ENCODE assay signal across 12 mouse cellular contexts in the genomic region with DNA sequence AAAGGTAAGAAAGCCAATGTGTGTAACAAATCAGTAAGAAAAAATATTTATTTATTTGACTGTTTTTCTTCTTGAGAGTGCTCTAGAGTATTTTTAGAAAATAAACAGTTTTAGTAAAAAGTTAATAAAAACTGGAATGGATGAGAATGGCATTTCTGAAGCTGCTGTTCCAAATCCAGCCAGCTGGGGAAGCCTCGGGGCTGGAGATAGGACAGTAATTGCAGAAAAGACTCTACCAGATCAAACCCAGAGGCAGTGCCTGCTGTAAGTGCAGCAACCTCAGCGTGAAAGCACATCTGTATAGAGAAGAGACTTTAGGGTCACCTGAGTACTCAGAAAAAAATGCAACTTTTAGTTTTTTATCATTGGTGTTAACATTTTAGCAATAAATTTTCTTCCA.
DNase-seq lines count a peak whose midpoint lies in the region; ATAC-seq and TF ChIP-seq lines count a peak whose summit lies in the region.
"Had no signal": no experiment of that assay in that cellular context is flagged by ENCODE, and none has a peak within 500 bp of the region (broad histone marks: within the 10 kb centered on the region; RNA-seq: fewer than 3 reads in every experiment).

No protein-coding gene starts in this region.

- TF ChIP-seq POLR2A in kidney, adult 2 months (IDR thresholded peaks at IDR 0.05; ENCODE audit: low read depth, low read length): no peak

- no peaks in the 10 kb centered on the region for H3K4me1 ChIP-seq in kidney, adult 2 months (ENCODE audit: control insufficient read depth, insufficient read depth, low read length)
- H3K4me1 ChIP-seq in kidney, embryonic 16.5 days (ENCODE audit: insufficient read depth, low read length): no peaks in the 10 kb centered on the region
- H3K4me1 ChIP-seq in midbrain, postnatal 0 days (ENCODE audit: insufficient read depth, low read length): no peaks in the 10 kb centered on the region
- no peaks in the 10 kb centered on the region for H3K4me1 ChIP-seq in midbrain, embryonic 10.5 days
- H3K4me1 ChIP-seq in liver, postnatal 0 days (ENCODE audit: insufficient read depth): no peaks in the 10 kb centered on the region
- H3K4me1 ChIP-seq: embryonic facial prominence, embryonic 12.5 days had no signal

- H3K9me3 ChIP-seq in kidney, embryonic 16.5 days (ENCODE audit: low read length): no peaks in the 10 kb centered on the region
- no peaks in the 10 kb centered on the region for H3K9me3 ChIP-seq in midbrain, postnatal 0 days (ENCODE audit: low read length)
- H3K9me3 ChIP-seq in midbrain, embryonic 10.5 days (replicated peaks): no peaks in the 10 kb centered on the region
- no peaks in the 10 kb centered on the region for H3K9me3 ChIP-seq in liver, postnatal 0 days (ENCODE audit: low read length)
- H3K9me3 ChIP-seq: embryonic facial prominence, embryonic 12.5 days; forebrain, embryonic 13.5 days had no signal

- DNase-seq in adrenal gland, postnatal 10 days: peak; percentile 13
- no peak for DNase-seq in adrenal gland, adult 2 months
- DNase-seq in kidney, adult 2 months: peak; percentile 2
- no peak for DNase-seq in midbrain, postnatal 0 days (ENCODE audit: low spot score)
- DNase-seq in midbrain, embryonic 10.5 days (ENCODE audit: low spot score): no peak
- no peak for DNase-seq in liver, postnatal 0 days
- no peak for DNase-seq in ovary, postnatal 14 days (ENCODE audit: low spot score)
- DNase-seq: lung, adult 18-20 months; thymus, postnatal 36 days had no signal

- H3K4me3 ChIP-seq in kidney, adult 2 months (ENCODE audit: insufficient read depth, low read depth, low read length): no peak overlapping the region
- no peak overlapping the region for H3K4me3 ChIP-seq in kidney, embryonic 16.5 days (ENCODE audit: low read length)
- no peak overlapping the region for H3K4me3 ChIP-seq in midbrain, postnatal 0 days (ENCODE audit: low read depth, low read length)
- H3K4me3 ChIP-seq in midbrain, embryonic 10.5 days: no peak overlapping the region
- H3K4me3 ChIP-seq in liver, postnatal 0 days (ENCODE audit: low read depth, low read length): no peak overlapping the region
- H3K4me3 ChIP-seq: embryonic facial prominence, embryonic 12.5 days; forebrain, embryonic 13.5 days had no signal

- no peak for TF ChIP-seq EP300 in liver, postnatal 0 days (IDR thresholded peaks at IDR 0.05; ENCODE audit: low read depth)

- ATAC-seq in kidney, embryonic 16.5 days (ENCODE audit: low FRiP score, low TSS enrichment): no peak
- no peak for ATAC-seq in midbrain, postnatal 0 days (ENCODE audit: low FRiP score)
- ATAC-seq in liver, postnatal 0 days: no peak
- ATAC-seq: forebrain, embryonic 13.5 days had no signal

- no peaks in the 10 kb centered on the region for H3K36me3 ChIP-seq in kidney, adult 2 months (ENCODE audit: control insufficient read depth, insufficient read depth, low read length)
- no peaks in the 10 kb centered on the region for H3K36me3 ChIP-seq in kidney, embryonic 16.5 days (ENCODE audit: insufficient read depth, low read length)
- no peaks in the 10 kb centered on the region for H3K36me3 ChIP-seq in midbrain, postnatal 0 days (ENCODE audit: insufficient read depth, low read length)
- no peaks in the 10 kb centered on the region for H3K36me3 ChIP-seq in midbrain, embryonic 10.5 days
- no peaks in the 10 kb centered on the region for H3K36me3 ChIP-seq in liver, postnatal 0 days (replicated peaks; ENCODE audit: insufficient read depth, low read length)
- H3K36me3 ChIP-seq: embryonic facial prominence, embryonic 12.5 days had no signal

- H3K27ac ChIP-seq in kidney, adult 2 months (ENCODE audit: insufficient read depth, low read depth, low read length): no peak overlapping the region
- no peak overlapping the region for H3K27ac ChIP-seq in kidney, embryonic 16.5 days (ENCODE audit: low read length)
- H3K27ac ChIP-seq in midbrain, postnatal 0 days (ENCODE audit: low read depth, low read length): no peak overlapping the region
- no peak overlapping the region for H3K27ac ChIP-seq in midbrain, embryonic 10.5 days (replicated peaks)
- no peak overlapping the region for H3K27ac ChIP-seq in liver, postnatal 0 days (ENCODE audit: low read depth)
- H3K27ac ChIP-seq: embryonic facial prominence, embryonic 12.5 days; forebrain, embryonic 13.5 days had no signal

- H3K4me2 ChIP-seq in kidney, embryonic 16.5 days (replicated peaks; ENCODE audit: low read depth, low read length): no peak overlapping the region
- no peak overlapping the region for H3K4me2 ChIP-seq in midbrain, postnatal 0 days (ENCODE audit: low read depth, low read length, poor library complexity, severe bottlenecking)
- no peak overlapping the region for H3K4me2 ChIP-seq in liver, postnatal 0 days (ENCODE audit: low read depth, low read length)
- H3K4me2 ChIP-seq: embryonic facial prominence, embryonic 12.5 days; forebrain, embryonic 13.5 days had no signal

- WGBS in kidney, adult 2 months: 61% methylated on average over 2 of the region's 2 CpGs
- 51% methylated on average over 2 of the region's 2 CpGs for WGBS in kidney, embryonic 16.5 days
- WGBS in midbrain, postnatal 0 days: 56% methylated on average over 2 of the region's 2 CpGs
- 65% methylated on average over 2 of the region's 2 CpGs for WGBS in midbrain, embryonic 10.5 days
- WGBS in liver, postnatal 0 days (ENCODE audit: insufficient replicate concordance): 55% methylated on average over 2 of the region's 2 CpGs

- no peak overlapping the region for H3K9ac ChIP-seq in kidney, embryonic 16.5 days (replicated peaks; ENCODE audit: low read length)
- H3K9ac ChIP-seq in midbrain, postnatal 0 days (replicated peaks; ENCODE audit: low read length, poor library complexity, severe bottlenecking): no peak overlapping the region
- H3K9ac ChIP-seq in liver, postnatal 0 days (replicated peaks): no peak overlapping the region
- H3K9ac ChIP-seq: embryonic facial prominence, embryonic 12.5 days; forebrain, embryonic 13.5 days had no signal

- H3K27me3 ChIP-seq in kidney, adult 2 months (replicated peaks; ENCODE audit: control insufficient read depth, insufficient read depth, low read length): no peaks in the 10 kb centered on the region
- H3K27me3 ChIP-seq in kidney, embryonic 16.5 days (ENCODE audit: insufficient read depth, low read length): no peaks in the 10 kb centered on the region
- no peaks in the 10 kb centered on the region for H3K27me3 ChIP-seq in midbrain, postnatal 0 days (ENCODE audit: insufficient read depth, low read length)
- H3K27me3 ChIP-seq in midbrain, embryonic 10.5 days (ENCODE audit: low read depth, poor library complexity, severe bottlenecking): no peaks in the 10 kb centered on the region
- no peaks in the 10 kb centered on the region for H3K27me3 ChIP-seq in liver, postnatal 0 days (ENCODE audit: insufficient read depth, low read length)
- H3K27me3 ChIP-seq: embryonic facial prominence, embryonic 12.5 days; forebrain, embryonic 13.5 days had no signal

- no peak for TF ChIP-seq CTCF in kidney, adult 2 months (conservative IDR thresholded peaks at IDR 0.05; ENCODE audit: insufficient read depth, insufficient read length, low read depth, low read length)
- peak; percentile 45 for TF ChIP-seq CTCF in midbrain, postnatal 0 days (IDR thresholded peaks at IDR 0.05)
- peak; percentile 20; the same call in 1 of the 2 replicates for TF ChIP-seq CTCF in liver, postnatal 0 days (IDR thresholded peaks at IDR 0.05; ENCODE audit: low read depth)

Comparison
In these comparisons a context has a peak if more than half of its experiments do, and no peak if none do; other contexts are left out.
1. DNase-seq: peak in adrenal gland, postnatal 10 days (single experiment) and kidney, adult 2 months (single experiment); none in adrenal gland, adult 2 months (single experiment), midbrain, postnatal 0 days (single experiment), midbrain, embryonic 10.5 days (single experiment), liver, postnatal 0 days (single experiment) and ovary, postnatal 14 days (single experiment).